Mouse (Mus musculus): Measurements from ENCODE around the gene Pdgfa.

Gene Pdgfa

GRCm38 (mm10) chr5:138953986-138954385 is 43.2 kb downstream of the Pdgfa start:
- no peak for DNase-seq (ENCODE audit: low read depth)

DNA sequence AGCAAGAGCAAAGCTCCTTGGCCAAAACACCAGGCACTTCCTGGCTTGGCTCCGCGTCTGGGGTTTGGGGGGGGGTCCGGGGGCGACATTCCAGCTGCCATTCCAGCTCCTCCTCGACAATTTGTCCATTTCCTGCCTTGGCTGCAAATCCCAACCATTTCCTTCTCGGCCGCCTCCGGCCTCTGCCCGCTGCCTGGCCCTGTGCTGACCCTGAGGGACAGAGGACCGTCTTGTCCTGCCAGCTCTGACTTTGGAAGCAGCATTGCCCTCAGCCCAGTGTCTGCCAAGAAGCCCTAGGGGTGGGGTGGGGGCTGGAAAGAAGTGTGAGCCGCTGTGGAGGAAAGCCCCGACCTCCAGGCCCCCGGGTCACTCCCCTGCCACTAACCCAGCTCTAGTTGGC is 44.2 kb downstream of the Pdgfa start:
- DNase-seq (ENCODE audit: low read depth): no peak

- no peak for DNase-seq (ENCODE audit: low read depth)
Measured at GRCm38 (mm10) chr5:138951305-138951704, 45.9 kb downstream of the Pdgfa start.

DNA sequence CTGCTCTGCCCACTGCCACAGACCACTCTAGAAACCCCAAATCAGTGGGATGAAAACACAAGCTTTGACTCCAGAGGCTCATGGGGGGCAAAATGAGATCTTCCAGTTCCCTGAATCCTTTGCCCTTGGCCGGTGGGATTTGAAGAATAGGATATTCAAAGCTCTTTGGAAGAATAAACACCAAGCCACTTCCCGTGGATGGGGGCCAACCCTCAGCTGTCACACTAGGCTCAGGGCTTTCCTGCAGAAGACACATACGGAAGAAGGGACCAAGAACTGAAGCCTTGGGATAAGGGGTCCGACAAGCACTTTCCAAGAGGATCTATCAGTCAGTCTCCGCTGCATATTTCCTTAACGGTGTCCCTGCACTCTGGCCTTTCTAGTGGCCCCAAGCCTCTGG is 48.0 kb downstream of the Pdgfa start:
- no peak for DNase-seq (ENCODE audit: low read depth)

GRCm38 (mm10) chr5:138948031-138948980 is 48.9 kb downstream of the Pdgfa start:
- DNase-seq (ENCODE audit: low read depth): no peak

GRCm38 (mm10) chr5:138947487-138947886 is 49.7 kb downstream of the Pdgfa start:
- no peak for DNase-seq (ENCODE audit: low read depth)

DNA sequence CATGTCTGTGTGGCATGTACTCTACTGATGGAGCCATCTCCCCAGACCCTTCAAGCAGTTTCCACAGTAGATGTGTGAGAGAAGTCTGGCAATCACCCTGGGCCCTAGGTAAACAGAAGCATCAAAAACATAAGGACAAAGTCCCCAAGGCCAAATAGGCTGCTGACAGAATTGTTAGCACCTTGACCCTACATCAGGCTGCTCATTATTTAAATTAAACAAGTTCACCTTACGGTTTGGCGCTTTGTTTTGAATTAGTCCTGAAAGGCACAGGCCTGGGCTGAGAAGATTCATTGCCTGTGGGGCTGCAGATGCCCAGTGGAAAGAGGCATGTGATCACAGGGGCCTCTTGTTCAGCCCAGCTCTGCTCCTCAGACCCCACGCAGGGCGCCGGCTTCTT is 50.2 kb downstream of the Pdgfa start:
- no peak for DNase-seq (ENCODE audit: low read depth)

DNA sequence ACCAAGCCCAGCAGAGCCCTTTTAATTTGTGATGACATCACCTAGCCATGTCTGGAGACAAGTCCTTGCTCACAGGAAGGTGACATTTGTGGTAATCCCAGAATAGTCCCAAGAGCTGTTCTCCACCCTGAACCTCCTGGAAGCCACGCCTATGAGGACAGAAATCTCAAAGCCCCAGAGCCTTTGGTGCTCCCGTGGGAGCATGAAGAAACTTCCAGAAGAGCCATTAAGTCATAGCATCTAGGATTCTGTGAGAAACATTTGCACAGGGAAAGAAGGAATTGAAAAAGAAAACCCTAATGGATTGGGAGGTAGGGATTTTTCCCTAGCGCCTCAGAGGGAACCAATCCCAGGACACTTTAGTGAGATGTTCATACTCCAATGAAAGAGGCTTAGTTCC is 52.2 kb downstream of the Pdgfa start:
- DNase-seq (ENCODE audit: low read depth): no peak

GRCm38 (mm10) chr5:138944551-138944950 is 52.6 kb downstream of the Pdgfa start:
- DNase-seq (ENCODE audit: low read depth): no peak

GRCm38 (mm10) chr5:138941842-138942241 is 55.3 kb downstream of the Pdgfa start:
- no peak for DNase-seq (ENCODE audit: low read depth)

DNA sequence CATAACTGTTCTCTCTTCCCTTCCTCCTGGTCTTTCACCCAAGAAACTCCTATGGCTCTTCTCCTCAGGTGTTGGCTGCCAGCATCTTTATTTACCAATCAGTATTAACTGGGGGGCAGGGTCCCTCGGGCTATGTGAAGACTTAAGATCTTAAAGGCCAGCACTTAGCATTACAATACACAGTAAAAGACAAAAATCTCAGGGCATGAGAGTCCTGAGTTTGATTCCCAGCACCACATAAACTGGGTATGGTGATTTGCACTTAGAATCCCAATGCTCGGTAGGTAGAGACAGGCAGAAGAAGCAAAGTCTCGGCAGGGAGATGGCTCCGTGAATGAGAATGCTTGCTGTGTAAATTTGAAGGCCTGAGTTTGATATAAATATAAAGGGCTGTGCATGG is 56.6 kb downstream of the Pdgfa start:
- DNase-seq (ENCODE audit: low read depth): no peak

DNA sequence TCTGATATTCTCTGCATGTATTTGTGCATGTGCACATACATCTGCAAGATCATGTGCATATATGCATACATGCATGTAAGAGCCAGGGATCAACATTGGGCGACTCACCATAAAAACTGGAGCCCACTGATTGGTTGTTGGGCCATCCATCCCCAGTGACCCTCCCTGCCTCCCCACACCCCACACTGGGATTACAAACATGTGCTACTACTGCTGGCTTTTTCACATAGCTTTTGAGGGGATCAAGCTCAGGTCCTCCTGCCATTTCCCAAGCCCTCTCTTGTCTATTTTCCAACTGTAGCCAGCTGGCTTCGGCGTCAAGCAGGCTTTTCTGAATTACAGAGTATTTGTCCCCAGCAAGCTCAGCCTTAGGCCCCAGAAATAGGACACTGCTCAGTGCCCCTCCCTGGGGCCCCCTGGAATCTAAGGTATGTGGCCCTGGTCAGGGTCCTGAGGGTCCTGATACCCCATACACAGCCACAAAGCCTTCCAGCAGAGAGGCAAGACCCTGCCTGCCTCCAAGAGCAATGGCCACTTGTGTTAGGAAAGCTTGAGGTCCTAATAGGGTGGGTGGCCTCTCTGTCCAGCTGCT is 58.5 kb downstream of the Pdgfa start:
- DNase-seq (ENCODE audit: low read depth): no peak

- DNase-seq (ENCODE audit: low read depth): no peak
Measured at GRCm38 (mm10) chr5:138936399-138937089, 60.6 kb downstream of the Pdgfa start.

DNA sequence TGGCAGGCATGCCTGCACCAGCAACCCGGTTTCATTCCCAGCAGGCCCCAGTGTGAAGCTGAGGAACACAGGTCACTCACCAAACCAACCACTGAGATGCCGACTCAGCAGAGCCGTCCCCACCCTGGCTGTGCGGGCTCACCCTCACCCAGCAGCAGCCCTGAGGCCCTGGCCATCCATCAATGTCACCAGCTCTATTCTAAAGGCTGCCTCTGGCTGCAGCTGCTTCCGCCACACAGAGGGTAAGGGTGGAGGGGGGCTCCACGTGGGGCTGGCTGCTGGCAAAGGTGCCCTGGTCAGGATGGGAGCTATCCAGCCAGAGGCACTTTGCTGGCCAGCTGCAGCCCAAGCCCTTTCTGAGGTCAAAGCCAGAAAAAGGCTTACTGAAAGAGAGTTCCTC is 62.6 kb downstream of the Pdgfa start:
- no peak for DNase-seq (ENCODE audit: low read depth)

- DNase-seq (ENCODE audit: low read depth): no peak
Measured at GRCm38 (mm10) chr5:138932460-138933432, 64.4 kb downstream of the Pdgfa start.

DNA sequence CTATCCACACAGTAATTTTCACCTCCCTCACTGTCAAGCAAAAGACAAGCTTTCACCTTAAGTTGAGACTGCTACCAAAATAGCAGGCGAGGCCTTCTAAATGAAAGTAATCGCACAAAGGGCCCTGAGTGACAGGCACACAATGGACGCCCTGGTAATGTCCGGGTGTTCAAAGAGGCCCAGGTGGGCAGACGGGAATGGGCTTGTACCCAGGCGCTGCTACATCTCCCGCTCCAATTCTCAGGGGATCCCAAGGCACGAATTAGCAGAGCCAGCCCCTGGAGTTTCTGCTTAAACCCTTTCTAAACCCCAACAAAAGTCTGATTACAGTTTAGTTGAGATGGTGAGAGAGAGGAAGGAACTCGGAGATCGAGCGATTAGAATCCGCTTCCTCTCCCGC is 65.3 kb downstream of the Pdgfa start:
- DNase-seq (ENCODE audit: low read depth): no peak

DNA sequence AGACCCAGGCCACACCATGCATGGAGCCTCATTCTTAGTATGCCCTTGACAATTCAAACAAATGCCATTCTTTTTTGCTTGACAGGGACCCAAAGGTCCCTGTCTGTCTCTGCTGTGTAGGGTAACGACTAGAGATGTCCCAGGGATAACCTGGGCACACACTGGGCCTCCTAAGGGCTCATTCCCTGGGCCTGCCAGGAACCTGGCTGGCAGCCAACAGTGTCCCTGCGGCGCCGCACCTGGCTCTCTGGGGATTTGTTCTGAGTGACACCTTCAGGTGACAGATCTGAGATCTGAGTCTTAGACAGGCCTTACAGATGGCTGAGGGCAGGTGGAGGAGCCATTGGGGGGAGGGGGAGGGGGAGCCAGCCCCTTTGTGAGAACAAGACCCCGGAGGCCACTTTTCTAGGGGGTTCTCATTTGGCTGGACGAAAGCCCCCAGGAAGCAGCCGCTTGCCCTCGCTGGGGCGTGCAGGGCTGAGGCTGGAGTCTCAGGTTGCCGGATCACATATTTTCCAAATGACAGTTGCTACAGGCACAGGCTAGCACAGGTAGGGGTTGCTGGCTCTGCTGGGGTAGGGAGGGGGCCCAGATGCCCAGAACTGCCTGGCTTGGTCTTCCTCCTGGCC is 67.2 kb downstream of the Pdgfa start:
- DNase-seq (ENCODE audit: low read depth): no peak

All from induced T-regulatory cell, adult 2 months (primary cell).